Mouse (Mus musculus) embryonic fibroblast, embryonic 13.5 days (primary cell): Measurements from ENCODE around the gene Scarf2.
A peak's percentile ranks its signal among the peaks of the same experiment; 100 is the strongest.

Source experiments
- CTCF ChIP-seq: IDR thresholded peaks from 2 replicates; pipeline ENCODE4 v1.5.1; 2011; ENCODE audit warnings: mild to moderate bottlenecking, control low read depth, low read length, moderate library complexity, borderline replicate concordance; ENCODE audit not compliant: insufficient read depth
- POLR2A ChIP-seq: IDR thresholded peaks from 2 replicates; pipeline ENCODE4 v1.6.1; 2011; ENCODE audit warnings: low read depth, mild to moderate bottlenecking, control low read depth, low read length, moderate library complexity

DNA sequence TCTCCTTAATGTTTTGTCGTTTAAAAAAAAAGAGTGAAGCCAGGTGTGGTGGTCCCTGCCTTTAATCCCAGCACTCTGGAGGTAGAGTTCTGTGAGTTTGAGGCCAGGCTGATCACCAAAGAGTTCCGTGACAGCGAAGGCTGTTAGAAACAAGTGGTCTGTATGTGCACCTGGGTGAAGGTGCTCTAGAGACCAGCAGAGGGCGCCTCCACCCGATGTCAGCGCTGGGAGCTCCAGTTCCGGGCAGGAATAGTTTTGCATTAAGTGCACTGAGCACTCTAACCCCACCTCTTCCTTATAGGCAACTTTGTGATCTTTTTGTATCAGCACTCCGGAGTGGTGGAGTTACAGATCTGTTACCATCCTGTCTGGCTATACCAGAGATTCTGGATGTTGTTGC lies 36.4 kb upstream of the Scarf2 start:
- TF ChIP-seq POLR2A (no peak), CTCF (peak; percentile 71)
